Mouse (Mus musculus) right cerebral cortex, postnatal 25 days (tissue): ENCODE data around the gene a.
"Not testable (repeated sequence)": the region's sequence is repeated elsewhere in the genome, so short reads cannot be mapped to it uniquely, and the experiment has no call there.

Source experiments
- DNase-seq: peaks from one replicate; pipeline ENCODE4 v3.0.0; 2022

a gene

GRCm38 (mm10) chr2:154863672-154864071, 72.5 kb downstream of the a start:
- no peak for DNase-seq

- no peak for DNase-seq
These were observed 74.5 kb downstream of the a start for GRCm38 (mm10) chr2:154865696-154866095.

- no peak for DNase-seq
These were observed 76.9 kb downstream of the a start for GRCm38 (mm10) chr2:154868106-154868505.

- no peak for DNase-seq
These were observed 78.9 kb downstream of the a start for GRCm38 (mm10) chr2:154869954-154870641.

GRCm38 (mm10) chr2:154876621-154877020, 85.4 kb downstream of the a start:
- no peak for DNase-seq

- no peak for DNase-seq
These were observed 100.4 kb downstream of the a start for GRCm38 (mm10) chr2:154891585-154891984.

- peak; percentile 96 for DNase-seq
These were observed 101.2 kb downstream of the a start, which contains the start of gene Eif2s2 for GRCm38 (mm10) chr2:154892201-154893044. Gene Eif2s2, minus strand, starts transcription at chr2:154892935.

- DNase-seq: no peak
These were observed 101.8 kb downstream of the a start for GRCm38 (mm10) chr2:154893045-154893385.

GRCm38 (mm10) chr2:154893548-154893947, 102.3 kb downstream of the a start:
- DNase-seq: no peak

- DNase-seq: not testable (repeated sequence)
These were observed 107.8 kb downstream of the a start for GRCm38 (mm10) chr2:154899004-154899403.

- DNase-seq: not testable (repeated sequence)
These were observed 108.2 kb downstream of the a start for GRCm38 (mm10) chr2:154899412-154899811.

- no peak for DNase-seq
These were observed 110.9 kb downstream of the a start for GRCm38 (mm10) chr2:154902111-154902510.

GRCm38 (mm10) chr2:154905796-154906195, 114.6 kb downstream of the a start:
- no peak for DNase-seq

GRCm38 (mm10) chr2:154908223-154908622, 117.0 kb downstream of the a start:
- not testable (repeated sequence) for DNase-seq

- no peak for DNase-seq
These were observed 118.6 kb downstream of the a start for GRCm38 (mm10) chr2:154909789-154910188.

- DNase-seq: no peak
These were observed 124.8 kb downstream of the a start for GRCm38 (mm10) chr2:154915922-154916541.

GRCm38 (mm10) chr2:154916547-154916946, 125.3 kb downstream of the a start:
- DNase-seq: no peak

- DNase-seq: no peak
These were observed 126.9 kb downstream of the a start for GRCm38 (mm10) chr2:154917866-154918641.

GRCm38 (mm10) chr2:154920896-154921295, 129.7 kb downstream of the a start:
- no peak for DNase-seq

GRCm38 (mm10) chr2:154922134-154922533, 130.9 kb downstream of the a start:
- DNase-seq: not testable (repeated sequence)

- no peak for DNase-seq
These were observed 134.3 kb downstream of the a start for GRCm38 (mm10) chr2:154925411-154926031.

- no peak for DNase-seq
These were observed 135.6 kb downstream of the a start for GRCm38 (mm10) chr2:154926843-154927242.
